ENCODE assay signal across 8 mouse cellular contexts in genomic region chr15:12490969-12491368, GRCm38 (mm10).
DNase-seq lines count a peak whose midpoint lies in the region; ATAC-seq and TF ChIP-seq lines count a peak whose summit lies in the region.
"Had no signal": no experiment of that assay in that cellular context is flagged by ENCODE, and none has a peak within 500 bp of the region (broad histone marks: within the 10 kb centered on the region; RNA-seq: fewer than 3 reads in every experiment).

No protein-coding gene starts in this region.

- H3K27me3 ChIP-seq in E14TG2a.4 (ENCODE audit: insufficient read depth, low read length), result no peaks in the 10 kb centered on the region
- no peaks in the 10 kb centered on the region for H3K27me3 ChIP-seq in hindbrain, embryonic 15.5 days
- no peaks in the 10 kb centered on the region for H3K27me3 ChIP-seq in midbrain, postnatal 0 days (ENCODE audit: insufficient read depth, low read length)

- TF ChIP-seq CTCF in E14TG2a.4 (conservative IDR thresholded peaks at IDR 0.05; ENCODE audit: low read length), result no peak
- TF ChIP-seq CTCF in midbrain, postnatal 0 days (IDR thresholded peaks at IDR 0.05), result no peak

- no peaks in the 10 kb centered on the region for H3K36me3 ChIP-seq in E14TG2a.4 (ENCODE audit: insufficient read depth, low read length)
- H3K36me3 ChIP-seq in hindbrain, embryonic 15.5 days, result no peaks in the 10 kb centered on the region
- H3K36me3 ChIP-seq in midbrain, postnatal 0 days (ENCODE audit: insufficient read depth, low read length), result no peaks in the 10 kb centered on the region

- H3K27ac ChIP-seq in hindbrain, embryonic 15.5 days (replicated peaks), result 0 out of 2 replicates have a peak overlapping the region, but pooled peaks have one; percentile 12
- H3K27ac ChIP-seq in midbrain, postnatal 0 days (ENCODE audit: low read depth, low read length), result 0 out of 2 replicates have a peak overlapping the region, but pooled peaks have one; percentile 51
- H3K27ac ChIP-seq: liver, embryonic 14.5 days had no signal

- WGBS in hindbrain, embryonic 15.5 days, result 32% methylated on average over 3 of the region's 3 CpGs
- WGBS in midbrain, postnatal 0 days, result 25% methylated on average over 3 of the region's 3 CpGs

- no peak overlapping the region for H3K9ac ChIP-seq in hindbrain, embryonic 15.5 days
- no peak overlapping the region for H3K9ac ChIP-seq in midbrain, postnatal 0 days (replicated peaks; ENCODE audit: low read length, poor library complexity, severe bottlenecking)
- H3K9ac ChIP-seq: liver, embryonic 14.5 days had no signal

- no peaks in the 10 kb centered on the region for H3K9me3 ChIP-seq in E14TG2a.4 (ENCODE audit: low read length)
- H3K9me3 ChIP-seq in hindbrain, embryonic 15.5 days, result no peaks in the 10 kb centered on the region
- H3K9me3 ChIP-seq in midbrain, postnatal 0 days (ENCODE audit: low read length), result no peaks in the 10 kb centered on the region

- no peak overlapping the region for H3K4me2 ChIP-seq in hindbrain, embryonic 15.5 days
- no peak overlapping the region for H3K4me2 ChIP-seq in midbrain, postnatal 0 days (ENCODE audit: low read depth, low read length, poor library complexity, severe bottlenecking)

- peaks cover 43% of the 10 kb centered on the region for H3K4me1 ChIP-seq in E14TG2a.4 (replicated peaks; ENCODE audit: low read depth, low read length)
- peaks cover 6% of the 10 kb centered on the region; the same call in 1 of the 2 replicates for H3K4me1 ChIP-seq in hindbrain, embryonic 15.5 days (replicated peaks)
- peaks cover 6% of the 10 kb centered on the region; the same call in 1 of the 2 replicates for H3K4me1 ChIP-seq in midbrain, postnatal 0 days (ENCODE audit: insufficient read depth, low read length)

- peak; percentile 59 for ATAC-seq in hindbrain, embryonic 15.5 days (ENCODE audit: low FRiP score, low read depth)
- peak; percentile 78 for ATAC-seq in midbrain, postnatal 0 days (ENCODE audit: low FRiP score)

- DNase-seq in ZHBTc4 (ENCODE audit: low read depth, low spot score), result peak; percentile 34
- peak; percentile 62 to 67 for DNase-seq in frontal cortex, adult 2 months (ENCODE audit: extremely low spot score in 1 of 2, low spot score in 1 of 2)
- peak; percentile 42 to 65 for DNase-seq in left cerebral cortex, adult 9 months (ENCODE audit: low spot score in 2 of 2)
- peak; percentile 80 for DNase-seq in midbrain, postnatal 0 days (ENCODE audit: low spot score)
- no peak for DNase-seq in thymus, postnatal 14 days

- H3K4me3 ChIP-seq in E14TG2a.4 (replicated peaks; ENCODE audit: low read length), result peak overlapping the region; percentile 52; the same call in 1 of the 2 replicates
- H3K4me3 ChIP-seq in hindbrain, embryonic 15.5 days, result no peak overlapping the region
- H3K4me3 ChIP-seq in midbrain, postnatal 0 days (ENCODE audit: low read depth, low read length), result no peak overlapping the region
